Mouse (Mus musculus) erythroblast, embryonic 14.5 days (primary cell): ENCODE results near the gene Lrmda. TPM values are rescaled to one million over a fixed set of nuclear protein-coding genes. Genes with fewer than 3 reads are reported as not detected.
"Not testable (repeated sequence)": the region's sequence is repeated elsewhere in the genome, so short reads cannot be mapped to it uniquely, and the experiment has no call there.

Experiments
- H3K27me3 ChIP-seq: 2 replicates; pipeline ENCODE4 v1.6.1; 2012; ENCODE audit warnings: inconsistent platforms; ENCODE audit not compliant: control insufficient read depth
- H3K36me3 ChIP-seq: 2 replicates; pipeline ENCODE4 v1.6.1; 2012; ENCODE audit warnings: mild to moderate bottlenecking, inconsistent platforms; ENCODE audit not compliant: control insufficient read depth
- H3K4me1 ChIP-seq: 2 replicates; pipeline ENCODE4 v1.6.1; 2012; ENCODE audit warnings: inconsistent platforms; ENCODE audit not compliant: control insufficient read depth
- H3K4me3 ChIP-seq: replicated peaks from 2 replicates; pipeline ENCODE3; 2012; ENCODE audit warnings: moderate library complexity, mild to moderate bottlenecking, inconsistent platforms
- H3K9me3 ChIP-seq: 2 replicates; pipeline ENCODE4 v1.6.1; 2012; ENCODE audit warnings: low read length, inconsistent platforms, mixed read lengths; ENCODE audit not compliant: control insufficient read depth
- GATA1 ChIP-seq: IDR thresholded peaks from 2 replicates; pipeline ENCODE4 v1.6.1; 2012; ENCODE audit warnings: low read length, inconsistent platforms, mixed read lengths
- TAL1 ChIP-seq: IDR thresholded peaks from 3 replicates; pipeline ENCODE4 v1.6.1; 2012; ENCODE audit warnings: low read length, inconsistent platforms, mixed read lengths
- polyA plus RNA-seq: library from polyadenylated mRNA; stranded (reverse); fragments of >175 nt; gene quantifications from 2 replicates; pipeline ENCODE4 v1.2.3, GENCODE M21; 2012

The Lrmda gene
- polyA plus RNA-seq, 1 experiment, result not detected

GRCm38 (mm10) chr14:22576441-22576840, 556.9 kb downstream of the Lrmda start:
- H3K9me3 ChIP-seq, result no peaks in the 10 kb centered on the region
- no peak for TF ChIP-seq GATA1
- TF ChIP-seq TAL1, result no peak
- H3K4me3 ChIP-seq, result no peak overlapping the region
- no peaks in the 10 kb centered on the region for H3K4me1 ChIP-seq
- H3K27me3 ChIP-seq, result no peaks in the 10 kb centered on the region
- H3K36me3 ChIP-seq, result no peaks in the 10 kb centered on the region

DNA sequence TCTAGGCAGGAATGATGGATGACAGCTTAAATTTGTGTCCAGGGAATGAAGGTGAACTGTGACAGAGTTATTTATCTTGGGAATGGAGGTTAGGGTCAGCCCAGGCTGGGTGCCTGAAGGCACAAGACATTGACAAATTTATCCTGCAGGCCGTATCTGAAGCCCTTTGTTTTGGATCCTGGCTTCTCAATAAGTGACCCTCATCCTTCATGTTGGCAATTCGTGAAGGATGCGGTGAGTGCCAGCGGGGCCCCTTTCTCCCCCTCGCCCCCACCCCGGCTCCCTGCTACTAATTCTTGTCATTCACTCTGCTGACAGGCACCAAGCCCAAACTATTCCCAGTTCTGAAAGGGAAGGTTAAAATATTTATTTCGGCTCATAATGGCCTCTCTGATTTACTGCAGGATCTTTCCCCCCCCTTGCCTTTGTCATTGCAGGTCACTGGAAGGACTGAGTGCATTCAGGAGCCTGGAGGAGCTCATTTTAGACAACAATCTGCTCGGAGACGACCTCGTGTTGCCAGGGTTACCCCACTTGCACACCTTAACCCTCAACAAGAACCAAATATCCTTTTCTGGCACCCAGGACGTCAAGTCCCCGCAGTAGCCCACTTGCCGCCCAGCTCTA, 558.0 kb downstream of the Lrmda start:
- H3K4me1 ChIP-seq, result no peaks in the 10 kb centered on the region
- TF ChIP-seq TAL1 (no peak), GATA1 (no peak)
- H3K9me3 ChIP-seq, result no peaks in the 10 kb centered on the region
- H3K36me3 ChIP-seq, result no peaks in the 10 kb centered on the region
- H3K27me3 ChIP-seq, result no peaks in the 10 kb centered on the region
- H3K4me3 ChIP-seq, result no peak overlapping the region

DNA sequence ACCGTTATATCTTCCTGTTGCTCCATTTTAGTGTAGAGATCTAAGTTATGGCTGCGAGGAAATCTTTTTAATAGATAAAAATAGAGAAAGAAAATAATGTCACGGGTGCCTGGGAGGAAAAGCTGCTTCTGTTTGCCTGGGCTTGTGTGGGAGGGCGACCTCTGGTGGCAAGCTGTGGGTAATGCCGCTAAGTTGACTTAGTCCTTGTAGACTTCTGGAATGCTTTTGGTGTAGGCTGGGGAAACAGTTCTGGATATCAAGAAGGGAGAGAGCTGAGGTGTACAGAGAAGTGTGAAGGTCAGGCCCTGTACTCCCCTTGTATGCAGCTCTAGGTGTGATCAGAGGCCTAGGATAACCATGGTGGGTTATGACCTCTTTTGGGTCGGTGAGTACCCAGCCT, 558.7 kb downstream of the Lrmda start:
- Histone ChIP-seq H3K36me3 (no peaks in the 10 kb centered on the region), H3K4me1 (no peaks in the 10 kb centered on the region), H3K4me3 (no peak overlapping the region), H3K27me3 (no peaks in the 10 kb centered on the region), H3K9me3 (no peaks in the 10 kb centered on the region)
- TF ChIP-seq GATA1, result no peak
- no peak for TF ChIP-seq TAL1

DNA sequence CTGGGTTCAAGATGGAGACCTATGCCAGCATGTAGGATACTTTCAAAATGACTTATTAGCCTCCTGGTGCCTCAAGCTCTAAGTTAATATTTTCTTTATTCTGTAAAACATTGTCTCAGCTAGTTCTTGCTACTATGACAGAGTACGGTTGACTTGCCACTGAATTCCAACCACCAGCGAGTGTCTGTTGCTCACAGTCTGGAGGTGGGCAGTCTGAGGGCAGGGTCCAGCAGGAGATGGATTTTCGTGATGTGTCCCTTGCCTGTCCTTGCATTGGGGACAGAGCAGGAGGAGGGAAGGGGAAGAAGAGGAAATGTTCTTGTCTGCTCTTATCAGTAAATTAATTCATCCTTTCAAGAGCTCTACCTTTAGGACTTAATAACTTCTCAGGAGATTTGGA, 559.5 kb downstream of the Lrmda start:
- no peak for TF ChIP-seq TAL1
- TF ChIP-seq GATA1, result no peak

DNA sequence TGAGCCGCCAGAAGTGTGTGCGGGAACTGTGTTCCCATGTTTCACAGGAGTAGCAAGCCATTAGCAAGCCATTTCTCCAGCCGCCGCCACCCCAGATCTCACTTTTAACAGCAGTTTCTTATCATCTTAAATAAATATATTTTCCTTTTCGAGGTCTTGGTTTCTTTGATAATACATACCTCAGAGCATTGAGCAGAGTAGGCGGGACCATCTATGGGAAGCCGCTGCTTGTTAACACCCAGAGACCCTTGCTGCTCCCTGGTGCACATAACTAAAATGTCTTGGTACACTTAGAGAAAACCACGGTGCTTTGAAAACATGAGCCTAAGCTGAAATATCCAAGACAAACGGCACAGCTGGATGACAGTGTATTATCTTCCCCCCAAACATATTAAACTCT, 562.6 kb downstream of the Lrmda start:
- Histone ChIP-seq H3K9me3 (no peaks in the 10 kb centered on the region), H3K4me3 (no peak overlapping the region), H3K4me1 (no peaks in the 10 kb centered on the region), H3K27me3 (no peaks in the 10 kb centered on the region), H3K36me3 (no peaks in the 10 kb centered on the region)
- TF ChIP-seq GATA1 (no peak), TAL1 (no peak)

More for the DNA sequence above, 559.5 kb downstream of the Lrmda start:
- no peaks in the 10 kb centered on the region for H3K4me1 ChIP-seq
- no peaks in the 10 kb centered on the region for H3K27me3 ChIP-seq
- no peak overlapping the region for H3K4me3 ChIP-seq
- H3K36me3 ChIP-seq, result no peaks in the 10 kb centered on the region
- no peaks in the 10 kb centered on the region for H3K9me3 ChIP-seq

GRCm38 (mm10) chr14:22586281-22586680, 566.8 kb downstream of the Lrmda start:
- Histone ChIP-seq H3K36me3 (no peaks in the 10 kb centered on the region), H3K4me1 (no peaks in the 10 kb centered on the region), H3K4me3 (no peak overlapping the region), H3K27me3 (no peaks in the 10 kb centered on the region), H3K9me3 (no peaks in the 10 kb centered on the region)
- TF ChIP-seq TAL1 (no peak), GATA1 (no peak)

GRCm38 (mm10) chr14:22586796-22587195, 567.3 kb downstream of the Lrmda start:
- Histone ChIP-seq H3K36me3 (no peaks in the 10 kb centered on the region), H3K4me3 (no peak overlapping the region), H3K27me3 (no peaks in the 10 kb centered on the region), H3K9me3 (no peaks in the 10 kb centered on the region), H3K4me1 (no peaks in the 10 kb centered on the region)
- TF ChIP-seq TAL1, result no peak

GRCm38 (mm10) chr14:22587285-22587957, 567.9 kb downstream of the Lrmda start:
- Histone ChIP-seq H3K4me3 (no peak overlapping the region), H3K4me1 (no peaks in the 10 kb centered on the region), H3K9me3 (no peaks in the 10 kb centered on the region), H3K27me3 (no peaks in the 10 kb centered on the region), H3K36me3 (no peaks in the 10 kb centered on the region)
- TF ChIP-seq TAL1 (no peak), GATA1 (no peak)

- H3K27me3 ChIP-seq, result no peaks in the 10 kb centered on the region
- no peaks in the 10 kb centered on the region for H3K4me1 ChIP-seq
- no peaks in the 10 kb centered on the region for H3K36me3 ChIP-seq
- H3K4me3 ChIP-seq, result no peak overlapping the region
- no peaks in the 10 kb centered on the region for H3K9me3 ChIP-seq
- TF ChIP-seq GATA1, result no peak
- no peak for TF ChIP-seq TAL1
These were observed 568.4 kb downstream of the Lrmda start for GRCm38 (mm10) chr14:22587958-22588296.

- not testable (repeated sequence) for H3K4me3 ChIP-seq, H3K9me3 ChIP-seq, H3K36me3 ChIP-seq, H3K27me3 ChIP-seq, H3K4me1 ChIP-seq
These were observed 568.9 kb downstream of the Lrmda start for GRCm38 (mm10) chr14:22588394-22588793.
